Mouse (Mus musculus) central nervous system, embryonic 11.5 days (tissue): ENCODE results near the gene Phf21a. TPM values are rescaled to one million over a fixed set of nuclear protein-coding genes. Genes with fewer than 3 reads are reported as not detected.

Source experiments
- polyA plus RNA-seq: library from polyadenylated mRNA; depleted of rRNA; stranded (reverse); fragments of >200 nt; gene quantifications from 2 replicates; pipeline ENCODE4 v1.2.3, GENCODE M21; 2012; rRNA removed

The Phf21a gene
- 43.1 and 88.8 TPM in 2 replicates for polyA plus RNA-seq

DNA sequence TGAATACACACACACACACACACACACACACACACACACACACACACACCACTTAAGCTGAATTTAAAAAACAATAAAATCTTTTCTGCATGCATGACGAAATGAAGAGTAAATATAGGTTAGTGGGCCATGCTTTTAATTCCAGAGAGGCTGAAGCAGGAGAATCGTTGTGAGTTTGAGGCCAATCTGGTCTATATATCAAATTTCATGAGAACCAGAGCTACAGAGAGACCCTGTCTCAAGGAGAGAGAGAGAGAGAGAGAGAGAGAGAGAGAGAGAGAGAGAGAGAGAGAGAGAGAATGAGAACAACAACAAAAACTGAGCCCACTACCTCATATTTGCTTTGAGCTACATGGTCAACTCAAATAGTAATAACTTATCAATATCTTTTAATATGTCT is at the start of gene Phf21a:
Phf21a (plus strand) TSS at position 301 of the 400 bp plus-strand sequence.

DNA sequence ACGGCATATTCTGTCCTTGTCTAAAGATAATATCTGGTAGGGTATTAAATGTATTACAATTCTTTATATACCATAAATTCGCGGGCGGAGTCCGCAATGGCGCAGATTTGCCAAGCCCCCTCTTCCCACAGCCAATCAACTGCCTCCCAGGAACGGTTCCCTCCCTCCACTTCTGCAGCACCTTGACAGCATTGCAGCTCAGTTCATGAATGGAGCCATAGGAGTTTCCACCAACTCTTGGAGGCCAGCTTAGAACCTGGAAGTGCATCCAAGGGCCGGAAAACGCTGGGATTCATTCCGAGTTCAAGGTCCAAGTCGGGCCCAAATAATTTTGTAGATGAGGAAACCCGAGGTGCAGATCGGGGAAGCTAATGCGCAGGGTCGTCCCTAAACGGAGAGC is 281.6 kb downstream of the Phf21a start, which contains the start of the genes Pex16 and Large2:
Pex16 (plus strand) TSS at position 163 of the 400 bp plus-strand sequence.
Large2 (minus strand) TSS at position 356 of the 400 bp plus-strand sequence.

DNA sequence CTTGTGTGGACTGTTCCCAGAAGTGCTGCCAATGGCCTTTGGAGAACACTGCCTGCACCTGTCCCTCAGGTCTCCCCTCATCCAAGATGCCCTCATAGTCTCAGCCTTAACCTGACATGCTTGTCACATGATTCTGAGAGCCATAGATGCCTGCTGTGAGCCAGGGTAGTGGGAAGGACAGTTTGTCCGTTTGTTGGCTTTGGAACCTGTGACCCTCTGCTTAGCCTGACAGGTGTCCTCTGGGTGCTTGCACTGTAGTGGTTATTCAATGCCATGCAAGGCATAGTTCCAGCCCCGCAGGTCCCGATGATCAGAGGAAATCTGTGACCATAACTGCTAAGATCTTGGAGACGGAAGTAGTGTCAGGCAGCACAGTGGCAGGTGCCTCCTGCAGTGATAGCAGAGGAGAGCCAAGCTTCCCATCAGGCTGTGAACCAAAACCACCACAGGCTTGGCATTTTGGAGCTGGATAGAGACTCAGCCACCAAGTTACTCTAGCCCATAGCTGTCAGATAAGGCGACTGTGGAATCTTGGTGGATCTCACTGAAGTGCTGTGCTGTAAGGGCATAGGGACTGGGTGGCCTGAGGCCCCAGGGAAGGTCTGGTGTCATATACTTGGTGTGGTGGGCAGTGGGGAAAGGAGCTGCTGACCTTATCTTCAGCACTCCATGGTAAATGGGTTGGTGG is 289.1 kb downstream of the Phf21a start, which contains the start of gene 1700029I15Rik:
1700029I15Rik (plus strand) TSS at position 638 of the 688 bp plus-strand sequence.

DNA sequence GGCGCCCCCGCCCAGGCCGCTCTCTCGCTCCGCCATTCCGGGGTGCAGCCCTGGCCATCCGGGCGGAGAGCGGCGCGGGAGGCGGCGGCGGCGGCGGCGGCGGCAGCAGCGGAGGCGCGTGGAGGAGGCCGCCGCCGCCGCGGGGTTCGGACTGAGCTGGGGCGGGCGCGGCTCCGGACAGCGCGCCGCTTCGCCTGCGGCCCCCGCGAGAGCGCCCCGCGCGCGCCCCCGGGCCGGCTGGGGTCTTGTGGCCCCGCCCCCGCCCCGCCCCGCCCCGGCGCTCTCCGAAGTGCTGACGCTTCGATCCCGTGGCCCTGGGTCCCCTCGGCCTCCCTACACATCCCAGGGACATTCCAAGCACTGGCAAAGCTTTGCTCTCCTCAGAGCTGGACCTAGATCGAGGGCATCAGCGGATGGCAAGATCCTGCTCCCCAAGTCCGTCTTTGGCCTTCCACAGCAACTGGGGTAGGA is 308.2 kb downstream of the Phf21a start, which contains the start of gene Mapk8ip1:
Mapk8ip1 (minus strand) TSS at position 173 of the 471 bp plus-strand sequence.

Other genes starting within 250 kb of the Phf21a start
- gene Chrm4, start 165.9 kb upstream of the Phf21a start, polyA plus RNA-seq: 0.88 and 1.6 TPM in 2 replicates
- 930 and 1,149 TPM in 2 replicates for gene Mdk, start 160.8 kb upstream of the Phf21a start, polyA plus RNA-seq
- gene Gm9821, start 147.4 kb upstream of the Phf21a start, polyA plus RNA-seq: not detected in 2 replicates
- gene Dgkz, start 117.3 kb upstream of the Phf21a start, polyA plus RNA-seq: 68.8 and 78.2 TPM in 2 replicates
- 2.1 and 3.1 TPM in 2 replicates for gene Creb3l1, start 68.6 kb upstream of the Phf21a start, polyA plus RNA-seq